Mouse (Mus musculus): ENCODE results near the gene AC134908.4.
"Not testable (repeated sequence)": the region's sequence is repeated elsewhere in the genome, so short reads cannot be mapped to it uniquely, and the experiment has no call there.

The AC134908.4 gene

DNA sequence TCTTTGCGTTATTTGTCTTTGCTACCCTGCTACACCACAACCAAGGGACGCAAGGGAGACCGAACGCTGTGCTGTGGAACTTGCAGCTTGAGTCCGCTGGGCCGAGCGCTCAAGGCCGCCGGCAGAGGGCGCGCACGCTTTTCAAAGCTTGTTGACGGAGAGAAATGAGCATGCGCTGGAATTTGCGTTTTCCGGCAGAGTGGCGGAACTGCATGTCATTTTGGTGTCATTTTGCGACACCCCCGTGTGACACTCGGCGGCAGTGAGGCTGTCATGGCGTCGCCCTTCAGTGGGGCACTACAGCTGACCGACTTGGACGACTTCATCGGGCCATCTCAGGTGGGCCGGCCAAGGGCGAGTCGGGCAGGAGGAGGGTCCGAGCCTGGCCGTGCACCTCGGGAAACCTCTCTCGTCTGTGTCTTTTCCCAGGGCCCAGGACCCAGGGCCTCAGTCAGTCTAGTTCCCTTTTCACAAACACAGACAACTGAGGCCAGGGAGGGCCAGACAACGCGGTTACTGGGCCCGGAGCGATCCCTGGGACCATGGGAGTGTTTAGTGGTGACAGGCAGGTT, 21.8 kb downstream of the AC134908.4 start, which contains the start of gene Narfl:
Gene Narfl, plus strand, starts transcription at position 228 of the 572 bp plus-strand sequence.
- DNase-seq (ENCODE audit: low read depth) = peak; percentile 92

GRCm38 (mm10) chr17:25769331-25769730, 26.1 kb downstream of the AC134908.4 start:
- DNase-seq (ENCODE audit: low read depth) = no peak

DNA sequence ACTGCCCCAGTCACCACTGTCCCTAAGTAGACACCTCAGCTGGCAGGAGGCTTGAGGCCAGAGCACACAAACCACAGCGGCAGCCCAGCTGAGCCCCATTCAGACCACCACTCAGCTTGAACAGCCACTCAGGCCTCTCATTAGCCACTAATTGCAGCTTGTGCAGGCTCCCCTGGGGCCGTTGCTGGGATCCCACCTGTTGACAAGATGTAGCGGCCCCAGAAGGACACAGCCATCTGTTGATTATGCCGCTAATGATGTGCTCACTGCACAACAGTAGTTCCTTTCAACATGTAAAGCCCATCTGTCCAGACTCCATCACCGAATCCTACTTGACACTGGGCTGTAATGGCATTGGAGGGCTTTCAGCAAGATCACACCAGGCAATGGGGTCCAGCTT, 29.6 kb downstream of the AC134908.4 start:
- no peak for DNase-seq (ENCODE audit: low read depth)

- DNase-seq (ENCODE audit: low read depth) = no peak
Observed at GRCm38 (mm10) chr17:25762591-25762990, 32.9 kb downstream of the AC134908.4 start.

DNA sequence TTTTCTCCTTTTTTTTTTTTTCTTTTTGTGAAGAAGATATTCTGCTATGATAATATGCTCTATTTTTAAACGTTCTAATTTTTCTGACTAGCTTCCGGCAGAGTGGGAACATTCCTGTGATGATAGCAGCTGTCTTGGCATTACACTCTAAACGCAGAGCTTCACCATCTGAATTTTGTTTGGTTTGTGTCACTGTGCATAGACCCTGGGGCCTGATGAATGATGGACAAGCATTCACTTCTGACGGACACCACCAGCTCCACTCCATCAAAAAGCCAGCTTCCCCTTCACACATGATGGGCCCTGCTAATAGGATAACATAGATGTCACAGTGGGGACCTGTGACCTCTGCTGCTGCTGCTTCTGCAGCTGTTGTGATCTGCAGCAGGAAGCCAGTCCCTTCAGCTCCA, 33.9 kb downstream of the AC134908.4 start:
- no peak for DNase-seq (ENCODE audit: low read depth)

- DNase-seq (ENCODE audit: low read depth) = no peak
Observed at GRCm38 (mm10) chr17:25760148-25760547, 35.3 kb downstream of the AC134908.4 start.

GRCm38 (mm10) chr17:25757691-25758090, 37.8 kb downstream of the AC134908.4 start:
- peak; percentile 23 for DNase-seq (ENCODE audit: low read depth)

DNA sequence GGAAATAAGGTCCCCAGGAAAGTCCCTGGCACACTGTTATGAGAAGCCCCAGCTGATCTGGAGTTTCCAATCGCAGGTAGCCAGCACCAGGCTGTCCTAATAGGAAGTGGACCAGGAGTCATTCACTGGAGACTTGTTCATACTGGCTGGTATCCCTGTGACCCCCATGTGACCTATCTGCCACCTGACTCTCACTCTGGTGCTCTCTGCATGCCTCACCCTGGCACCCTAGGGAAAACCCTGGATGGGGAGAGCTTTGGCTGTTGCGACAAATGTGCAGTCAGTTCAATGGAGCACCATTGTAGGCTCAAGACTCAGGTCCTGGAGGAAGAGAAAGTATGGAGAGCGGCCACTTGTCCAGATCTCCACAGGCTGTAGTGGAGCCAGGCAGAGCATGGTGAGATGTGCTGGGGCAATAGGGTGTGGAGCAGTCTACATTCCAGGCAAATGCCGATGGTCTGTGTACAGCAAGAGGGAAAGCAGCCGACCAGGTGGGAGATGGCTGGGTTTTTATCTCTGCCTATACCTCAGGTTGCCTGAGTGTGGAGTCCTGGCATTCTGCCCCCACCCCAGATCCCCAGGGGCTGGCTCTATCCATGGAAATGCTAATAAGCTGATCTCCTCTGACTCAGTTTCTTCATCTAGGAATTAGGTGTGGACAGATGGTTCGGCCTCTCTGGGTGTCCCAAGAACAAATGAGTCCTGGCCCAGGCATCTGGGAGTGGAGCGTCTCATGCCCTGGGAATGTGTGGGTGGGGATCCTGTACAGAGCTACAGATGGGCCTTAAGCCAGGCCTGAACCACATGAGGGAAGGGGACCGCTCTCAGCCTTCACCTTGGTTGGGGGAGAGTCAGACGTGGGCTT, 38.8 kb downstream of the AC134908.4 start:
- DNase-seq (ENCODE audit: low read depth) = no peak

DNA sequence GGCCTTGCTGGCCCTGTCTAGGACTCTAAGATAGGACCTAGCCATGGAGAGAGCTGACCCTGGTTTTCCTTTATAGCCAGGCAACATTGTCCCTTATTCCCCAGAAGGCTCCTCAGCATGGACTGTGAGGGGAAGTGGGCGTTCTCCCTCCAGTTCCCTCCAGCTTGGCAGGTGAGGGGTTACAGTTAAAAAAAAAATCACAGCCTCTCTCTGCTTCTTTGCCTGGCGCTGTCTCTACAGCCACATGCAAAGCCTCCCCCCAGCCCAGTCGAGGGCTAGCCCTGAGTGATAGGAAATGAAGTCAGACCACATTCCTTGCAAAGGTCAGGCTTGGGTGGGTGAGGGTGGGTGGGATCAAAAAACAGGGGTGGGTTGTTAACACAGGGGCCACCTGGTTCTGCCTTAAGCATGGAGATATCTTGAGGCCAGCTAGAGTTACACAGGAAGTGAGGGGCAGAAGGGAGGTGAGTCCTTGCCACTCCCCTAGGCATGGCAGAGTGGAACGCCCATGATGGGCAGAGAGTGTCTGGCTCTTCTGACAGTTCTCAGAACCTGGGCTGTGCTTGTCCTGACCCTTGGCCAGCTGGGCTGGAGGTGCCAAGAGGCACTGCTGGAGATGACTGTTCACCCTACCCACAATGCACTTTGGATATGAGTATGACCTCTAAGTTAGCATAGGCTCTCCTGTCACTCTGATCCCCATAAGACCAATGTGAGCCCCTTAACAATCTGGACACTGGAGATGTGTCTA, 39.7 kb downstream of the AC134908.4 start:
- no peak for DNase-seq (ENCODE audit: low read depth)

GRCm38 (mm10) chr17:25755086-25755485, 40.4 kb downstream of the AC134908.4 start:
- DNase-seq (ENCODE audit: low read depth) = no peak

- DNase-seq (ENCODE audit: low read depth) = no peak
Observed at GRCm38 (mm10) chr17:25754241-25754640, 41.2 kb downstream of the AC134908.4 start, which contains the start of gene Msln. Gene Msln (minus strand): TSS chr17:25754378.

- DNase-seq (ENCODE audit: low read depth) = no peak
Observed at GRCm38 (mm10) chr17:25751446-25751845, 44.0 kb downstream of the AC134908.4 start.

DNA sequence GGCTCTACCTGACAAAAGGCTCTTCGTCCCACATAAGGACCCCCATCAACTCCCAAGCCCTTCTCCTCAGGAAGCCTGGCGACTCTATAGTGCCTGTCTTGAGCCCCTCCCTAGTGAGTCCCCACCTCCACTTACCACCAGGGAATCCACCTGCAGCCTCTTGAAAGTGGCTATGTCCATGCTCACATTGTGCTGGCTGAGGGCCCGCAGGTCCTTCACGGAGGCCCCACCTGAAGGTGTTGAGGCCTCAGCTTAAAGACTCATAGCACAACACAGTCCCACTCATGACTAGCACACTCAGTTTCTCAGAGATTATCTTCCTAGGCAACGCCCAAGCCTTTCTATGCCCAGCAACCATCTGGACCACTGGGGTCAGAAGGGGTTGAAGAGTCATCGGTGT, 46.1 kb downstream of the AC134908.4 start:
- no peak for DNase-seq (ENCODE audit: low read depth)

DNA sequence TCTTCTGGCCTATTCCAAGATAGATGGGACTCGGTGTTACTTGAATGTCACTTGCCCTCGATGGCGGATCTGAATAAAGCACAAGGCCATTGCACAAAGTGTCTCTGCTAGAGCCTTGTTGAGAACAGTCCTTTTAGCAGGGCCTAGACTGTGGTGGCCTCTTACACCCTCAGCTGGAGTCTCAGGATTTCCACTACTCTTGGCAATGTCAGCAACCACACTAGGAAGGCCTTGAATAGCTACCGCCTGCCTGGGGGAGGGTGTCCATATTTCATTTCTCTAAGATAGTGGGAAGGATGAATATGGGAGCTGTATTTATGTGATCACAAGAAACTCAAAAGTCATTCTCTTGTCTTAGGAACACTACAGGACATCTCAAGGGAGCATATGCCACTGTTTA, 47.2 kb downstream of the AC134908.4 start:
- DNase-seq (ENCODE audit: low read depth) = no peak

DNA sequence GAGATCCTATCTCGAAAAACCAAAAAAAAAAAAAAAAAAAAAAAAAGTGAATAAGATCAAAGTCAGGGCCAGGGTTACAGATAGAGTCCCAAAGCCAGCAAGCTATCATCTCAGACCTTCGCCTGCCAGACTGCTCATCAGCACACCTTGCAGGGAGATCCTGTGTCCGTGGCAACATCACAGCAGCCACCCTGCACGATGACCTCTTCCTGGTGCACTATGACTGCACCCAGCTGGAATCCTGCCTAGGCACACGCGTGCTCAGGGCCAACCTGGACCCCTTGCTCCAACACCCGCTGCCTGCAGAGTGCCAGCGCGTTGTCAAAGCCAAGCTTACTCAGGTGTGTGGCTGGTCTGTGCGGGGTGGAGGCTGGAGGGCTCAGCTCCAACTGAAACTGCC, 51.1 kb downstream of the AC134908.4 start:
- DNase-seq (ENCODE audit: low read depth) = no peak

GRCm38 (mm10) chr17:25743831-25744230, 51.6 kb downstream of the AC134908.4 start:
- DNase-seq (ENCODE audit: low read depth) = no peak

DNA sequence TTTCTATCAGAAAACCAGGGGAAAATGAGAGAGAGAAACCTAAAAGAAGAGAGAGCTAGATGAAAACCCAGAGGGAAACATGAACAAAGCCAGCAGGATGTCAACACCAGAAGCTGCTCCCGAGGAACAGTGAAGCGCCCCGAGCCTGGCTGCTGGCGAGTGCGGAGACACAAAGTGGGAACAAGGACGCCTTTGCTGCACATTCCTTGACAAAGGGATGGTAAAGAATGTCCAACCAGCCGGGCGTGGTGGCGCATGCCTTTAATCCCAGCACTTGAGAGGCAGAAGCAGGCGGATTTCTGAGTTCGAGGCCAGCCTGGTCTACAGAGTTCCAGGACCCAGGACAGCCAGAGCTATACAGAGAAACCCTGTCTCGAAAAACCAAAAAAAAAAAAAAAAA, 54.0 kb downstream of the AC134908.4 start:
- DNase-seq (ENCODE audit: low read depth) = not testable (repeated sequence)
